Mouse (Mus musculus): ENCODE data around the gene Wipi1. TPM values are rescaled to one million over a fixed set of nuclear protein-coding genes. Genes with fewer than 3 reads are reported as not detected.

Wipi1 gene
- polyA plus RNA-seq, 1 experiment: 21.3 TPM

GRCm38 (mm10) chr11:109564466-109565214, 47.1 kb downstream of the Wipi1 start:
- Histone ChIP-seq H3K4me1 (ENCODE audit: control insufficient read depth, insufficient read depth, low read length) (peaks cover 9% of the 10 kb centered on the region), H3K4me3 (ENCODE audit: insufficient read depth, low read length) (no peak overlapping the region), H3K27ac (ENCODE audit: insufficient read depth, low read depth, low read length) (no peak overlapping the region)
- no peak for TF ChIP-seq CTCF (IDR thresholded peaks at IDR 0.05; ENCODE audit: low read depth, low read length)
- no peak for TF ChIP-seq POLR2A (IDR thresholded peaks at IDR 0.05; ENCODE audit: borderline replicate concordance, low read depth, low read length)

- Histone ChIP-seq H3K4me3 (ENCODE audit: insufficient read depth, low read length) (no peak overlapping the region), H3K4me1 (ENCODE audit: control insufficient read depth, insufficient read depth, low read length) (peaks cover 9% of the 10 kb centered on the region), H3K27ac (ENCODE audit: insufficient read depth, low read depth, low read length) (no peak overlapping the region)
- TF ChIP-seq CTCF (IDR thresholded peaks at IDR 0.05; ENCODE audit: low read depth, low read length) (no peak), POLR2A (IDR thresholded peaks at IDR 0.05; ENCODE audit: borderline replicate concordance, low read depth, low read length) (no peak)
Observed at GRCm38 (mm10) chr11:109563708-109564107, 48.1 kb downstream of the Wipi1 start.

GRCm38 (mm10) chr11:109561445-109561844, 50.3 kb downstream of the Wipi1 start:
- TF ChIP-seq POLR2A (IDR thresholded peaks at IDR 0.05; ENCODE audit: borderline replicate concordance, low read depth, low read length): no peak
- no peak for TF ChIP-seq CTCF (IDR thresholded peaks at IDR 0.05; ENCODE audit: low read depth, low read length)
- Histone ChIP-seq H3K4me3 (ENCODE audit: insufficient read depth, low read length) (no peak overlapping the region), H3K27ac (ENCODE audit: insufficient read depth, low read depth, low read length) (no peak overlapping the region), H3K4me1 (ENCODE audit: control insufficient read depth, insufficient read depth, low read length) (peaks cover 9% of the 10 kb centered on the region)

GRCm38 (mm10) chr11:109560793-109561257, 50.9 kb downstream of the Wipi1 start:
- Histone ChIP-seq H3K4me1 (ENCODE audit: control insufficient read depth, insufficient read depth, low read length) (peaks cover 9% of the 10 kb centered on the region), H3K27ac (ENCODE audit: insufficient read depth, low read depth, low read length) (no peak overlapping the region), H3K4me3 (ENCODE audit: insufficient read depth, low read length) (no peak overlapping the region)
- TF ChIP-seq CTCF (IDR thresholded peaks at IDR 0.05; ENCODE audit: low read depth, low read length) (peak; percentile 31; the same call in 1 of the 2 replicates), POLR2A (IDR thresholded peaks at IDR 0.05; ENCODE audit: borderline replicate concordance, low read depth, low read length) (no peak)

GRCm38 (mm10) chr11:109559241-109559640, 52.5 kb downstream of the Wipi1 start:
- TF ChIP-seq CTCF (IDR thresholded peaks at IDR 0.05; ENCODE audit: low read depth, low read length) (no peak), POLR2A (IDR thresholded peaks at IDR 0.05; ENCODE audit: borderline replicate concordance, low read depth, low read length) (no peak)
- Histone ChIP-seq H3K27ac (ENCODE audit: insufficient read depth, low read depth, low read length) (no peak overlapping the region), H3K4me1 (ENCODE audit: control insufficient read depth, insufficient read depth, low read length) (peaks cover 9% of the 10 kb centered on the region), H3K4me3 (ENCODE audit: insufficient read depth, low read length) (no peak overlapping the region)

GRCm38 (mm10) chr11:109557419-109557818, 54.3 kb downstream of the Wipi1 start:
- Histone ChIP-seq H3K4me3 (ENCODE audit: insufficient read depth, low read length) (no peak overlapping the region), H3K27ac (ENCODE audit: insufficient read depth, low read depth, low read length) (no peak overlapping the region), H3K4me1 (ENCODE audit: control insufficient read depth, insufficient read depth, low read length) (peaks cover 9% of the 10 kb centered on the region)
- TF ChIP-seq POLR2A (IDR thresholded peaks at IDR 0.05; ENCODE audit: borderline replicate concordance, low read depth, low read length): no peak
- no peak for TF ChIP-seq CTCF (IDR thresholded peaks at IDR 0.05; ENCODE audit: low read depth, low read length)

- H3K27ac ChIP-seq (ENCODE audit: insufficient read depth, low read depth, low read length): no peak overlapping the region
- TF ChIP-seq CTCF (IDR thresholded peaks at IDR 0.05; ENCODE audit: low read depth, low read length) (no peak), POLR2A (IDR thresholded peaks at IDR 0.05; ENCODE audit: borderline replicate concordance, low read depth, low read length) (no peak)
- no peak overlapping the region for H3K4me3 ChIP-seq (ENCODE audit: insufficient read depth, low read length)
- H3K4me1 ChIP-seq (ENCODE audit: control insufficient read depth, insufficient read depth, low read length): peaks cover 5% of the 10 kb centered on the region
Observed at GRCm38 (mm10) chr11:109556130-109556529, 55.6 kb downstream of the Wipi1 start.

GRCm38 (mm10) chr11:109554443-109554842, 57.3 kb downstream of the Wipi1 start:
- no peaks in the 10 kb centered on the region for H3K4me1 ChIP-seq (ENCODE audit: control insufficient read depth, insufficient read depth, low read length)
- TF ChIP-seq POLR2A (IDR thresholded peaks at IDR 0.05; ENCODE audit: borderline replicate concordance, low read depth, low read length): no peak
- TF ChIP-seq CTCF (IDR thresholded peaks at IDR 0.05; ENCODE audit: low read depth, low read length): no peak
- H3K27ac ChIP-seq (ENCODE audit: insufficient read depth, low read depth, low read length): no peak overlapping the region
- H3K4me3 ChIP-seq (ENCODE audit: insufficient read depth, low read length): no peak overlapping the region

- Histone ChIP-seq H3K4me3 (ENCODE audit: insufficient read depth, low read length) (no peak overlapping the region), H3K4me1 (ENCODE audit: control insufficient read depth, insufficient read depth, low read length) (no peaks in the 10 kb centered on the region), H3K27ac (ENCODE audit: insufficient read depth, low read depth, low read length) (no peak overlapping the region)
- no peak for TF ChIP-seq CTCF (IDR thresholded peaks at IDR 0.05; ENCODE audit: low read depth, low read length)
Observed at GRCm38 (mm10) chr11:109553921-109554320, 57.8 kb downstream of the Wipi1 start.

- H3K4me1 ChIP-seq (ENCODE audit: control insufficient read depth, insufficient read depth, low read length): no peaks in the 10 kb centered on the region
- no peak overlapping the region for H3K4me3 ChIP-seq (ENCODE audit: insufficient read depth, low read length)
- no peak for TF ChIP-seq POLR2A (IDR thresholded peaks at IDR 0.05; ENCODE audit: borderline replicate concordance, low read depth, low read length)
- TF ChIP-seq CTCF (IDR thresholded peaks at IDR 0.05; ENCODE audit: low read depth, low read length): no peak
- no peak overlapping the region for H3K27ac ChIP-seq (ENCODE audit: insufficient read depth, low read depth, low read length)
Observed at GRCm38 (mm10) chr11:109549599-109550290, 62.0 kb downstream of the Wipi1 start.
